Mouse (Mus musculus) erythroblast, adult 5-6 weeks (primary cell): ENCODE data around the gene Spry2. TPM values are rescaled to one million over a fixed set of nuclear protein-coding genes. Genes with fewer than 3 reads are reported as not detected.

Source experiments
- ATAC-seq: replicated peaks from 2 replicates; pipeline ENCODE4 v1.8.0; 2016; ENCODE audit warnings: moderate number of reproducible peaks, mild to moderate bottlenecking, moderate TSS enrichment, inconsistent platforms; ENCODE audit not compliant: poor library complexity, low FRiP score, severe bottlenecking
- total RNA-seq, 2 experiments: library from RNA; stranded (forward) in 1 of 2; stranded (reverse) in 1 of 2; fragments of 150-400 nt in 1 of 2; fragments of 200-764, 138-1000 nt in 1 of 2; gene quantifications; 2 replicates each; pipeline versions ENCODE4 v1.2.3 to v1.2.4; 2015 to 2017; ENCODE audit warnings: low replicate concordance in 2 of 2

The Spry2 gene
- total RNA-seq, 2 experiments from 2014 or later: 1.8 to 3.7 TPM

GRCm38 (mm10) chr14:105894971-105895873 is 1.4 kb downstream of the Spry2 start:
- ATAC-seq: no peak

- ATAC-seq: no peak
These were observed 3.0 kb downstream of the Spry2 start for GRCm38 (mm10) chr14:105893623-105893995.

GRCm38 (mm10) chr14:105892941-105893622 is 3.5 kb downstream of the Spry2 start:
- ATAC-seq: no peak

GRCm38 (mm10) chr14:105890516-105891231 is 5.9 kb downstream of the Spry2 start:
- no peak for ATAC-seq

GRCm38 (mm10) chr14:105886643-105887374 is 9.8 kb downstream of the Spry2 start:
- ATAC-seq: no peak

- ATAC-seq: no peak
These were observed 11.4 kb downstream of the Spry2 start for GRCm38 (mm10) chr14:105885249-105885648.

GRCm38 (mm10) chr14:105883215-105883614 is 13.4 kb downstream of the Spry2 start:
- no peak for ATAC-seq

- no peak for ATAC-seq
These were observed 18.3 kb downstream of the Spry2 start for GRCm38 (mm10) chr14:105878359-105878758.

- no peak for ATAC-seq
These were observed 20.2 kb downstream of the Spry2 start for GRCm38 (mm10) chr14:105876375-105876774.

- no peak for ATAC-seq
These were observed 26.2 kb downstream of the Spry2 start for GRCm38 (mm10) chr14:105870370-105870936.

- ATAC-seq: no peak
These were observed 31.2 kb downstream of the Spry2 start for GRCm38 (mm10) chr14:105865381-105865938.

GRCm38 (mm10) chr14:105862199-105862598 is 34.4 kb downstream of the Spry2 start:
- no peak for ATAC-seq

- ATAC-seq: no peak
These were observed 35.7 kb downstream of the Spry2 start for GRCm38 (mm10) chr14:105860920-105861319.

GRCm38 (mm10) chr14:105860276-105860675 is 36.3 kb downstream of the Spry2 start:
- ATAC-seq: no peak

- ATAC-seq: no peak
These were observed 36.7 kb downstream of the Spry2 start for GRCm38 (mm10) chr14:105859876-105860275.

GRCm38 (mm10) chr14:105859368-105859767 is 37.3 kb downstream of the Spry2 start:
- no peak for ATAC-seq

- no peak for ATAC-seq
These were observed 37.7 kb downstream of the Spry2 start for GRCm38 (mm10) chr14:105858935-105859334.

GRCm38 (mm10) chr14:105851359-105852067 is 45.1 kb downstream of the Spry2 start:
- no peak for ATAC-seq
